Mouse (Mus musculus) c-Kit-positive CD71-negative TER-119-negative erythroid progenitor cells, embryonic 14.5 days (primary cell): ENCODE measurements at regions not wholly inside any gene's neighbourhood (a gene's known extent, or its start where the extent isn't known, plus 50 kb on each side); places are given as distances from the start of the nearest gene placed in this dataset.
"Not testable (repeated sequence)": the region's sequence is repeated elsewhere in the genome, so short reads cannot be mapped to it uniquely, and the experiment has no call there.

Source experiments
- DNase-seq: peaks from one replicate; pipeline ENCODE4 v3.0.0-alpha.2; 2013; ENCODE audit warnings: low read depth

GRCm38 (mm10) chr6:67674717-67675116, 139.1 kb upstream of the Tacstd2 start:
- not testable (repeated sequence) for DNase-seq

GRCm38 (mm10) chr6:67673316-67673715, 137.7 kb upstream of the Tacstd2 start:
- not testable (repeated sequence) for DNase-seq

GRCm38 (mm10) chr6:67668073-67668472, 132.5 kb upstream of the Tacstd2 start:
- DNase-seq, result not testable (repeated sequence)

- no peak for DNase-seq
Observed at GRCm38 (mm10) chr6:67631617-67632016, 96.0 kb upstream of the Tacstd2 start.

GRCm38 (mm10) chr6:67610402-67610801, 74.8 kb upstream of the Tacstd2 start:
- no peak for DNase-seq

GRCm38 (mm10) chr6:67609461-67609860, 73.9 kb upstream of the Tacstd2 start:
- DNase-seq, result not testable (repeated sequence)
